Mouse (Mus musculus) left cerebral cortex, adult 2 months (tissue): ENCODE results near the gene Ptrh2. TPM values are rescaled to one million over a fixed set of nuclear protein-coding genes. Genes with fewer than 3 reads are reported as not detected.
A peak's percentile ranks its signal among the peaks of the same experiment; 100 is the strongest.
"Not testable (repeated sequence)": the region's sequence is repeated elsewhere in the genome, so short reads cannot be mapped to it uniquely, and the experiment has no call there.

Experiments used
- DNase-seq, 2 experiments: peaks; one replicate each; pipeline ENCODE4 v3.0.0; 2021 to 2022; ENCODE audit warnings: low spot score in 2 of 2, mixed read lengths in 1 of 2; ENCODE audit errors: extremely low spot score in 1 of 2
- H3K27ac ChIP-seq: fragments of 200-600 bp; 2 replicates; pipeline ENCODE4 v1.8.1; 2022
- H3K4me3 ChIP-seq: fragments of 200-600 bp; 2 replicates; pipeline ENCODE4 v1.8.1; 2022
- CTCF ChIP-seq: fragments of 200-600 bp; IDR thresholded peaks from 2 replicates; pipeline ENCODE4 v1.8.1; 2022; ENCODE audit warnings: antibody characterized with exemption, mild to moderate bottlenecking, moderate library complexity
- intact Hi-C: fragments of 180-260 bp; cut with DNase I; formaldehyde crosslinking; loops from one replicate; pipeline ENCODE4 v1.15.1; 2025
- total RNA-seq, 2 experiments: library from RNA; stranded (reverse); gene quantifications; 2 replicates each; pipeline ENCODE4 v1.2.3; 2021

Ptrh2 gene
- total RNA-seq, 2 experiments from 2014 or later = 7.2 to 7.9 TPM

DNA sequence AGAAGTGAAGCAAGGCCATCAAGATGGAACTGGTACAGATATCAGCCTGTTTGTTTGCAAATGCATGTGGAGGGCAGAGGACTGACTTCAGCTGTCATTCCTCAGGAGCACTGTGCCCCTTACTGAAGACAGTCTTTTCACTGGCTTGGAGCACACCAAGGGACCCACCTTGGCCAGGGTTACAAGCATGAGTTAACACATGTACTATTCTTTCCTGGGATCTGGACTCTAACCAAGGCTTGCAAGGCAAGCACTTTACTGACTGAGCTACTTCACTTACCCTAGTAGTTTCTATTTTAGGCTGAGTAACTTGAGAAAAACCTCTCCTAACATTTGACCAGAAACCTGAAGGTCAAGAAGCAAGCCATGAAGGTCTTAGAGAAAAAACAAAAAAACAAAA lies 30.8 kb downstream of the Ptrh2 start:
- DNase-seq = no peak

DNA sequence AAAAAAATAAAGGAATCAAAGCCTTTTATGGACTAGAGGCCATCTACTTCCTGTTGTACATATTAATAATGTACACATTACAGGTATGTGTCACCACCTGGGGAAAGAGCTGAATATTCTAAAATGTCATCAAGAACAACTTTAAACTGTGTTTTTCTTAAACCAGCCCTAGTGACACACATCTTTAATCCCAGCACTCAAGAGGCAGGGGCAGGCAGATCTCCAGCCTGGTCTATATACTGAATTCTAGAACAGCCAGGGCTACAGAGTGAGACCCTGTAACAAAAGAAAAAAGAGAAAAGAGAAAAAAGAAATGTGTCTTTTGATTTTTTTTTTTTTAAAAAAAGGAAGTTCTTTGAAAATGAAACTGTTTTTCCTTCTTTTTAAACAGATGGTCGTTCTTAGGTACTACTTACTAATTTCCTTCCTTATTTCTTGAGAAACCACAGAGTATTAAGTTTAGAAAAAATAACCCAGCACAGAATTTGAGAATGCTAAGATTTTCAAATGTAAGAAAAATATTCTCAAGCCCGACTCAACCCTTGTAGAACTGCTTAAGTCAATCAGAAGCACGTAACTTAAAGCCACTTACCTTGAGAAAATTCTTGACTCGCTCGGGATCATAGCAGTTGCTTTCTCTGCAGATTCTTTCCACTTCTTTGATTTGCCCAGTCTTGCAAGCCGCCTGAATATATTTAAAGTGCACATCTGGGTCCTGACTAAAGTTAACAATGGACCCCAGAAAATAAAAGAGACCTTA lies 33.7 kb downstream of the Ptrh2 start:
- no peak overlapping the region for H3K27ac ChIP-seq
- no peak for DNase-seq
- no peak overlapping the region for H3K4me3 ChIP-seq
- intact Hi-C loops = no loop called here
- TF ChIP-seq CTCF = no peak

More for the DNA sequence above, 30.8 kb downstream of the Ptrh2 start:
- intact Hi-C loops = no loop called here
- no peak overlapping the region for H3K27ac ChIP-seq
- TF ChIP-seq CTCF = no peak
- H3K4me3 ChIP-seq = no peak overlapping the region

DNA sequence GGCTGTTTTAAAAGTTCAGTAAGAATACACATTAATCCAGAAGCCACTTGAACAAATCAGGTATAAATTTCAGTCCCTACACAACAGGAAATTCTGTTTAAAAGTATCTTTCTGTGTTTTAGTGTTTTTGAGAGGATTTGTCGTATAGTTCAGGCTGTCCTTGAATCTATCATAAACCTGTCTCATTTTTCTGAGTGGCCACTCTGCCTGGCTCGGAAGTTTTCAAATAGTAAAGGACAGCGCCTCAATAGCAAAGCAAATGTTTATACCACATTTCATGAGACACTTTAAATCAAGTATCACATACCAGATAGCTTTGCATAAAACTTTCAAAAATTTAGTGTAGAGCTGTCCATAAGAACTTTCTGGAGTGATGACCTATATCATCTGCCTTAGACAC lies 34.6 kb downstream of the Ptrh2 start:
- DNase-seq = no peak
- TF ChIP-seq CTCF = no peak
- Histone ChIP-seq H3K27ac (no peak overlapping the region), H3K4me3 (no peak overlapping the region)
- intact Hi-C loops = no loop called here

DNA sequence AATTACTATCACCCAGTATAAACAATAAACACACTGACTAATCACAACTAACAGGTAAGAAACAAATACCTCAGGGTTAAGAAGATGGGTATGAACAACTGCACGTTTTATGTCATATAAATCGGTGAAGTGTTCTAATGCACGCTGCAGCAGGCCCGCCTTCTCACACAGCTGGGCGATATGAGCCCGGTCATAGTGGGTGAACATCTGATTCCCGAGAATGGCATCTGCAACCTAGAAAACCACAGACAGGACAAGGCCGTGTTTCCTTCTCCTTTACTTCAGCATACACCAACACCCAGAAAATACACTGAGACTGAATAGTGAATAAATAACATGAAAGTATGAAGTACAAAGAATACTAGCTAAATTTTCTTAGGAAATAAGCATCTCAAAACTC lies 35.6 kb downstream of the Ptrh2 start:
- Histone ChIP-seq H3K27ac (no peak overlapping the region), H3K4me3 (no peak overlapping the region)
- DNase-seq = no peak
- intact Hi-C loops = no loop called here
- TF ChIP-seq CTCF = no peak

DNA sequence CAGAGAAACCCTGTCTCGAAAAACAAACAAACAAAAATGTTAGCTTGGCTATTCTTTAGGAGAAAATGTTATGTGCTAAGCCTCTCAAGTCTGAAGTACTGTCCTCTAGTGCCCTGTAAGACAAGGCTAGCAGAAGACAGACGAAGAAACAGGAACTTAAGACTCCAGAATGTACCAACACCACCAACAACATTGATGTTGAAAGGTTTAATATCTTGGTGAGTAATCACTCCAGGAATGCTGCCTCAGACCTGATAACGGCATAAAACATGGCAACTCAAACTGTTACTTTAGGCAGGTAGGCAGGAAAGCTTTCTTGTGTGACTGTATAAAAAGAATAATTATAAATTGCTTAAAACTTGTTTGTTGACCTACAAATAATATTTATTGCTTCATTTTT lies 40.2 kb downstream of the Ptrh2 start:
- Histone ChIP-seq H3K4me3 (no peak overlapping the region), H3K27ac (no peak overlapping the region)
- no peak for TF ChIP-seq CTCF
- intact Hi-C loops = no loop called here
- DNase-seq = no peak

DNA sequence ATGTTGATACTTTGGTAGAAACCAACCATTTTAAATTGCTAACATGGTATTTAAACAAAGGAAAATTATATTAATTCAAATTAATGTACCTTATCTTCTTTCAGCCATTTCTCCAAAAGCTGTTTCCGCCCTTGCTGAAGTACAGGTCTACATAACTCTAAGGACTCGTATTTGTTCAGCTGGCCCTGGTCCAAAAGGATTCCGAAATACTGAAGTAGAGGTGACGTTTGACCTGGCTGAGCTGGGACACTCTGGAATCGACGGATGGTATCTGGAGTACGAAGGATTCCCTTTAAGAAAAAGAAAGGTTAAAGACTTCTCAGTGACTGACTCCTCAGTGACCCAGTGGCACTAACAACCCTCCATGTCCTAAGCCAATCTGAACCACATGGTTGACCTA lies 41.2 kb downstream of the Ptrh2 start:
- intact Hi-C loops = no loop called here
- no peak overlapping the region for H3K27ac ChIP-seq
- H3K4me3 ChIP-seq = no peak overlapping the region
- no peak for TF ChIP-seq CTCF
- DNase-seq = no peak

DNA sequence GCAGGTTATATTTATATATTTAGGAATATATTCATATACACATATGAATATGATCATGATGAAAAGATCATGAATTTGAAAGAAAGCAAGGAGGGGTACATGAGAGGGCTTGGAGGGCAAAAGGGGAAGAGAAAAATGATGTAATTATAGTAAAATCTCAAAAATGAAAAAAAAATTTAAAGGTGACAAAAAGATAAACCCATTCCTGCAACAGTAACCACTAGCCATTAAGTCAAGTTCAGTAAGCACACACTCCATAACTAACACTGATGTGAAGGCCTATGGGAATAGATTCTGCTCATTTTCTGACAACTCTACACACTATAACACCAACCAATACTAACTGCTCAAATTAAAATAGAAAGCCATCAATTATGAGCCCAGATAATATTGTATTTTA lies 41.8 kb downstream of the Ptrh2 start:
- Histone ChIP-seq H3K4me3 (no peak overlapping the region), H3K27ac (no peak overlapping the region)
- DNase-seq = no peak
- intact Hi-C loops = no loop called here
- no peak for TF ChIP-seq CTCF

DNA sequence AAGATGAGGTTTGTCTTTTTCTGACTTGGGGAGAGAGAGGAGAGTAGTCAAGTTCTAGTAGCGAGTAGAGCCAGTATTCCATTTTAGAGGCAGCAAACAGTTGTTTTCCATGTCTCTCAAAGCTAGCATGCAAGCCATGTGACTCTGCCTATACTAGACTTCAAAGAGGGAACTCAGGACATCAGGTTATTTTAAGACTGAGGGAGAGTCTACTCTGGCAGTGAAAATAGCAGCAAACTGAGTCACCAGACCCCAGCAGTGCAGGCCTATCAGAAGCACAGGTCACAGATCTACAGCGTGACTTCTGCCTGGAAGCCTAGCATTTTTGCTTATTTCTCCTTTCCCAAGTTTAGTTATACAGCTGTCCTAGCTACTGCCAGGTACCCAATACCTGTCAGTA lies 47.7 kb downstream of the Ptrh2 start:
- TF ChIP-seq CTCF = no peak
- intact Hi-C loops = no loop called here
- Histone ChIP-seq H3K4me3 (no peak overlapping the region), H3K27ac (no peak overlapping the region)
- no peak for DNase-seq

DNA sequence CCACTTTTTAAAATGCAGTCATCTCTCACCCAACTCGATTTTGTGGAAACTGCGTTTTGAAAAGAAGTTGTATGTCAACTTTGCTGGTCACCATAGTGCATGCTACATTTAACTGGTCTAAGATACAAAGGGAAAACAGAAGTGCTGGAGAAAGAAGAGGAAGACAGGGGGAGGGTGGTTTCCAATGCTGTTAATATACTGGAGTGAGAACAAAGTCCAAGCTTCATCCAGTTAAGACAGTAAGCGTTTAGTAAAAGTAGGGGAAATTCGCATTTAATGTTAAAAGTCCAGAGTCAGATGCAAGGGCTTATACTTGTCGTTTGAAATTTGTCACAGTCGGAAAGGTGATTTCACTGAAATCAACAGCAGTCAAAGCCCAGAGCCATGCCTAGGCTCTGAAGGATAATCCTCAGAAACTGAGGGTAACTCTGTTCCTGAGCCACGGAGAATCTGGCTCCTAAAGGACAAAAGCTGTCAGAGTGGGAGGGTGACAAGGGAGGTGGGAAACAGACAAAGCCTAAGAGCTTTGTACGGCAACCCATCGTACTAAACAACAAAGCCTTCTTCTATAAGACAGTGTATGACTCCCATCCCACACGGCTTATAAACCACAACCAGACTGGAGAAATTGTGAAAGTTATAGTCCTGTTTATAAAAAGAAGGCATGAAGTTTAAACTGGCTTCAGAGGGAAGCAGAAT lies 50.6 kb downstream of the Ptrh2 start:
- no peak for DNase-seq
- TF ChIP-seq CTCF = no peak
- Histone ChIP-seq H3K27ac (peak overlapping the region; percentile 54), H3K4me3 (no peak overlapping the region)
- intact Hi-C loops = loop anchor here (2.0 kb wide), 1 partner anchor 22 kb away; the partner anchor contains the start of gene Cltc

DNA sequence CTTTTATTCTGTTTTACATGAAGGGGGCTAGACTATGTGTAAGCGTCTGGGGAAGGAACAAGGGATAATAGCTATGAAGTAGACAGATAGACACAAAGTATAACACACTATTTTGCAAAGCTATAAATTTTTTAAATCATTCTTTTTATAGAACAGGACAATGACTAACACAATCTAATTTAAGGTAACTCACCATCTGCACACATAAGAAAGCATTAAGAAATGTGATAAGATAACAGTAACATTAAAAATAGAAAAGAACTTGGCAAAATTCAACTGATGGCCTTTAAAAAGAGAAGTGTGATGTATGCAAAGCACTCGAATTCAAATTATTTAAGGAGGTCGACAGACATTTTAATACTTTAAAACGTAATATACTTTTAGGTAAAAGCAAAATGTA lies 51.2 kb downstream of the Ptrh2 start:
- TF ChIP-seq CTCF = no peak
- Histone ChIP-seq H3K4me3 (no peak overlapping the region), H3K27ac (no peak overlapping the region; the same call in 1 of the 2 replicates)
- DNase-seq = no peak
- intact Hi-C loops = loop anchor here (2.0 kb wide), 1 partner anchor 22 kb away; the partner anchor contains the start of gene Cltc

DNA sequence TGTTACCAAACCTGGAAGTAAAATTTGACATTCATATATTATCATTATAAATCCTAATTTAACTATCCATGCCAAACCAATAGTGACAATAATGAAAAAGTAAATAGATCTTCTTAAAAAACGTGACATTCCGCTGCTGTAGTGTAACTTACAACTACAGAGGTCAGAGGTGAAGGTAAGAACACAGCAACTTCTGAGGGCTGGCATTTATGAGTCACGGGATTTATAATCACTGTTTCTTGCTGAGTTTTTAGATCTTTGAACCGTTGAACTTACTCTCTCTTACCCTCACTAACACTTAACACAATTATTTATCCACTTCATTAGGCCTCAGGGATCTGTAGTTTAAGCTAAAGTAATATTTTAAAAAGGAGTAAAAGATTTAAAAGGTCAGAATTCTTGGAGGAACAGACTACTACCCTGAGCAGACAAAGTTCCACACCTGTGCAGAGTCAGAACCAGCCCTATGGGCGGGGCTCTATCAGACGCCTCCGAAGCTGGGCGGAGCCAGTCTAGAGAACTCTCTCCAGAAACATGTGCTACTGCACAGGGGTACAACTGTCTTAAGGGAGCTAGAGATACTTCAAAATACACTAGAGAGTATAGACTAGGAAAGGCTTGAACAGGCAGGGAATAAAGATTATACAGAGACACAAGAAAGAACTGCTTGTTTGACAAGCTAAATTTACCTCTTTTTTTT lies 53.7 kb downstream of the Ptrh2 start:
- intact Hi-C loops = no loop called here
- 0 out of 2 replicates have a peak overlapping the region, but pooled peaks have one; percentile 24 for H3K27ac ChIP-seq
- no peak for TF ChIP-seq CTCF
- no peak overlapping the region for H3K4me3 ChIP-seq
- DNase-seq = no peak

DNA sequence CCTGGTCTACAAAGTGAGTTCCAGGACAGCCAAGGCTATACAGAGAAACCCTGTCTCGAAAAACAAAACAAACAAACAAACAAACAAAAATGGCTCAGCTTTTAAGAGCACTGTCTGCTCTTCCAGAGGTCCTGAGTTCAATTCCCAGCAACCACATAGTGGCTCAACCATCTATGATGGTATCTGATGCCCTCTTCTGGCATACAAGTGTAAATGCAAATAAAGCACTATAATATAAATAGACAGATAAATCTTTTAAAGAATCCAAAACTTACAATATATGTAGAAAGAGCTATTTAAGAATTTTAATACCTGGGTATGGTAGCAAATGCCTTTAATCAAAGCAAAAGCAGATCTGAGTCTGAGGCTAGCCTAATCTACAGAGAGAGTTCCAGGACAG lies 54.5 kb downstream of the Ptrh2 start:
- intact Hi-C loops, H3K4me3 ChIP-seq, DNase-seq, H3K27ac ChIP-seq: not testable (repeated sequence)
- TF ChIP-seq CTCF = peak; percentile 27
